Mouse (Mus musculus): ENCODE measurements around the gene Pcnx.

DNA sequence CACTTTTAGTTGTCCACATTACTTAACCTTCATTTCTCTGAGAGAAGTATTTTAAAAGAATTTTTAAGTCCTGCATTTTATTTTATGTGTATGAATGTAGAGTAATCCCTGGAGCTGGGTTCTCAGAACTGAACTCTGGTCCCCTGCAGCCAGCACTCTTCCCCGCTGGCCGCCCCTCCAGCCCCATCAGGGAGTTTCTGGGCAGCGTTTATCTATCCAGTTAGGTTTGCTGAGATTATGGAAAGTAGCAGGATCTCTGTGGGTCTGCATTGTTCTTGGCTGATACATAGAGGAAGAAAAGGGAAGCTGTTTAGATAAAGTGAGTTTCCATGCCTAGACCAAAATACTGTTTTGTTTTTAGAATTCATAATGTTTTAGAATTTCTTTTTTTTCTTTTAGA lies 63.0 kb downstream of the Pcnx start:
- TF ChIP-seq CTCF (IDR thresholded peaks at IDR 0.05; ENCODE audit: borderline replicate concordance, control insufficient read depth, extremely low read depth, insufficient read depth, low read length, poor library complexity) = no peak
- no peak for TF ChIP-seq POLR2A (IDR thresholded peaks at IDR 0.05; ENCODE audit: control insufficient read depth, extremely low read depth, insufficient read depth, low read length, poor library complexity)

All from thymus, adult 2 months (tissue).